Mouse (Mus musculus): ENCODE data around the gene Ubxn4.

- no peak for TF ChIP-seq CTCF (IDR thresholded peaks at IDR 0.05; ENCODE audit: low read depth)
- TF ChIP-seq EP300 (IDR thresholded peaks at IDR 0.05; ENCODE audit: low read depth) = no peak
Observed at GRCm38 (mm10) chr1:128285136-128285535, 41.4 kb downstream of the Ubxn4 start.
